Mouse (Mus musculus) left cerebral cortex, adult 11 months (tissue): Measurements from ENCODE around the gene Prox2.
"Not testable (repeated sequence)": the region's sequence is repeated elsewhere in the genome, so short reads cannot be mapped to it uniquely, and the experiment has no call there.

Experiments used
- DNase-seq: peaks from one replicate; pipeline ENCODE4 v3.0.0; 2022; ENCODE audit warnings: low spot score

Gene Prox2

DNA sequence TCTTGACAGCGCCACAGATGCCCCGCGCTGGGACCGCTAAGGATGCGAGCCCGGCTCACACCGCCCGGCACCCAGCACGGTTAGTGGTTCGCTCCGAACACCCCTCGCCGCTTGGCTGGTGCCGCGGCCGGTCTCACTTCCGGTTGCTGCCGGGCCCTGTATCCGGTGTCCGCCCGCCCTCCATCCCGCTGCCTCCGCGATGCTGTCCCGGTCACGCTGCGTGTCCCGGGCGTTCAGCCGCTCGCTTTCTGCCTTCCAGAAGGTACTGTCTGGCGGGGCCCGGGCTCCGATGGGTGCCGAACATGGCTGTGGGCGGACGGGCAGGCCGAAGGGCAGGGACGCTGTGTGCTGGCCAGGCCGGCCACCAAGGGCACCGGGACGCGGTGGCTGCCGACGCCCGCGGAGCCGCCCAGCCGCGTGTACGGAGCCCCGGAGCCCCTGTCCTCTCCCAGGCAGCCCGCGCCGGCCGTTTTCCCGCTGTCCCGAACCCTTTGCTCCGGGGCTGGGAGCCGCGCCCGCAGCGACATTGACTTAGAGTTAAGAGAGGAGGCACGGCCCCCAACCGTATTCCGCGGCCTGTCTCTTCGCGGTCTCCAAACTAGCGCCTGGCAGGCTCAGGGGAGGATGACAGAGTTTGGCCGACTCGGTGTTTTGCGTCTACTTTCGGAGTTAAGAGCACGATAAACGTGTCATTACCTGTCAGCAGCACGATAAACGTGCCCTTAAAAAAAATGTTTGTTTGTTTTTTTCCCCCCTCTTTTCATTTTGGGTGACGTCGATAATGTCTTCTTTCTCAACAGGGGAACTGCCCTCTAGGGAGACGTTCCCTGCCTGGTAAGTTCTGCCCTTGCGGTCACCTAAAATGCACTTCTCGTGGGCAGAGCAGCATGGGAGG is at the start of gene Prox2, which contains the start of gene Dlst:
Gene Prox2 (minus strand): TSS at position 62 of the 895 bp plus-strand sequence.
Gene Dlst (plus strand): TSS at position 136 of the 895 bp plus-strand sequence.
- peak; percentile 77 for DNase-seq

DNA sequence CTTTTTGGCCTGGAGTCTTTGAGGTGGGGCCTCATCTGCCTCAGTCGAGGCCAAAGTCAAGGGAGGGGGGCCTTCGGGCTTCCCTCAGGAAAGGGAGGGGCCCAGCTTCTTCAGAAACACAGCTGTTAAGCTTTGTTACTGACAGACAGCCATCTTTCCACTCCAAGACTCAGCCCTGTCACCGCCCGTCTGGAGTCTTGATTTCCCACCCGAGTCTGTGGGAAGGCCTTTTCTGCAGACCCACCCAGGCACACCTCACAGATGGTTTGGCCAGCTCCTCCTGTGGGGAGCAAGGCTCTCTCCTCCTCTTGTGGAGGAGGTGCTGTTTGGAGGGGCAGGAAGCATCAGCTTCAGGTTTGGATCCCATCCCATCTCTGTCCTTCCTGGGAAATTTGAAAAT is 49.0 kb upstream of the Prox2 start:
- DNase-seq, result no peak

DNA sequence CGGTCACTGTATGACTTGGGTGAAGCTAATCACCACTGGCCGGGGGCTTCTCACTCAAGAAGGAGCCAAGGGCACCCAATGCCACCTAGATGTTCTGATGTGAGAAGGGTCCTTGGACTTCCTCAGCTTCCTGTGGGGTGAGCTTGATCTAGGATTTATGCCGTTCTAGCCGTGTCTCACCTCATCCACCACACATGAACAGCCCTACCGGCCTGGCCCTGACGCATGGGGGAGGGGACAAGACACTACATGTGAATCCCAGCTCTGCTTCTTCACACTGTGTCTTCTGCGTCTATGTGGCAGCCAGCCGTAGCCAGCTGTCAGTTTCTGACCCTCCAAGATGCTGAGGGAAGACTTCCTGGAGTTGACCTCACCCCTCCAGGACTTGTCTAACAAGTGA is 48.2 kb upstream of the Prox2 start:
- DNase-seq, result no peak

DNA sequence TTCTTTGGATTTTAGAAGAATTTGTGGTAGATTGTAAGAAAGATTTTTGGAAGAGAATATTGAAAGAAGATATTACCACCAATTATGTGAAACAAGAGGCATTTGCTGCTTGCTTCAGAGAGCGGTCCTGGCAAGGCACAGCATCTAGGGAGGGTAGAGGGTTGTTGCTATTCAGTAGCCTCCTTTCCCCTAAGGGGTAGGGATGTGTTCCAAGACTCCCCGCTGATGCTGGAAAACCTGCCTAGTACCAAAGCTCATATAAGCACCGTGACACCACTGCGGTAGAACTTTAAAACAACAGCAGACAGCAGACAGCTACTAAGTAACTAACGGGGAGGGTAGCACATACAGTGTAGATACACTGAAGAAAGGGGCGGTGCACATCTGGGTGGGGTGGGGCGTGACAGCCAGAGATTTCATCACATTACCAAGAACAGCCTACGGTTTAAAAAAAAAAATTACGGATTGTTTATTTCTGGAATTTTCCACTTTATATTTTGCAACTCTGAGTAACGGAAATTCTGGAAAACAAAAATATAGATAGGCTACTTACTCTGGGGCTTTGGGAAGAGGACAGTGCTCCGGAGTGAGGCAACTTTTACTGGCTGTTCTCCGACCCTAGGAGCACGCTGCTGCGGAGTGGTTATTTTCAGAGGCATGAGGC is 47.4 kb upstream of the Prox2 start:
- no peak for DNase-seq

DNA sequence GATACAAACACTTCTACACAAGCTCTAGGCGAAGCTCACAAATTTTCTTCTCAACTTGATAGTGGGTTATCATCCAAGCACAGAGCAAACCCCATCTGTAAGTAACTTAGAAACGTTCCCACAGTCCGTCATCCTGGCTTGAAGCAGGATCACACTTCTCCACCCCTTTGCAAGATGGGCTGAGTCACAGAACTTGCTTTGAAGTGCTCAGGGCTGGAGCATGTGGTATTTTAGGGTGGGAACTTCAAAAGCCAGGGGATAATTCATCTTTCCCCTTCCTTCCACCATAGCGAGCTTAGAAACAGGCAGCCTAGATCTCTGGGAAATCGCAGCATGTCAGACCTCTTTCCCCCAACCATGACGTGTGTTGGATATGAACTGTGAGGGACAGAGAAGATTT is 45.8 kb upstream of the Prox2 start:
- DNase-seq, result no peak

DNA sequence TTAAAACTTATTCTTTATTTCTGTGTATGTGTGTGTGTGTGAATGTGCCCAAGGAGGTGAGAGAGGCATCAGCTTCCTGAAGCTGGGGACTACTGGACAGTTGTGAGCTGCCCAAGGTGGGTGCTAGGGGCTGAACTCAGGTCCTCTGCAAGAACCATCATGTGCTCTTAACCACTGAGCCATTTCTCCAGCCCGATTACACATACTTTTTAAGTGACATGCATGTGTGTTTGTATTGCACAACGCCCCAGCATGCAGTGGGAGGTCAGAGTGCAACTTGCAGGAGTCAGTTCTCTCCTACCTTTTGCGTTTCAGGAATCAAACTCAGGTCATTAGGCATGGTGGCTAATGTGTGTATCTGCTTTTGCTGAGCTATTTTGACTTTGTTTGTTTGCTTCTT is 42.5 kb upstream of the Prox2 start:
- no peak for DNase-seq

DNA sequence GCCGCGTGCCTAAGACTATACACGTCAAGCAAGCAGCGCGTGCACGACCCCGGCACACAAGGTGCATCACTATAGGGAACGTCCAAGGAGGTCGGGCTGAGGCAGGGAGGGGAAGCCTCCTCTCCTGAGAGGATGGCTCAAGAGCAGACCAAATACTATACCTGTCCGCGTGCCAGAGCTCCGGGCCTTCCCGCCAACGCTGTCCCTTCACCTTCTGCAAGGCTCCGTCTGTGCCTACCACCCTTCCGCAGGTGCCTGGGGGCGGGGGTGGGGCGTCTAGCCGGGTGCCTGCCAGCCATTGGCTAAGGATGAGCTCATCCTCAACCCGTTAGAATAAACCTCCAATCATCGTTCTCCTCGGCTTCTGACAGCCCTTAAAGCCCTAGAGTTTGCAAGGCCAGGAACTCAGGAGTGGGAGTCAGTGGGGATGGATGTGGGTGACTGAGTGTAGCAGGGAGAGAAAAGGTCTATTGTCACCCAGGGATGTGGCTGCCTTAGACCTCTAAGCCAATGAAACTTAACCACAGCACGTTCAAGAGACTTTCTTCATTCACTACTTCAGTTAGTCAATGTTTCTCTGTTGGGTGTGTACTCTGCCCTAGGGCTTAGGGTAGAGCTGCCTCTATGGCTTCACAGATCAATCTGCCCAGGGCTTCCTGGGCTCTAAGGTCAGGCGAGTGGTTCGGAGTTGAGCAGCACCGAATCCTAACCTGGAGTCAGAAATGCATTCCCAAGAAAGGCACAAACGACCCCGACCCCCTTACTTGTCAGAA is 40.6 kb upstream of the Prox2 start, which contains the start of gene Rps6kl1:
Gene Rps6kl1 (minus strand): TSS at position 263 of the 773 bp plus-strand sequence.
- peak; percentile 77 for DNase-seq

DNA sequence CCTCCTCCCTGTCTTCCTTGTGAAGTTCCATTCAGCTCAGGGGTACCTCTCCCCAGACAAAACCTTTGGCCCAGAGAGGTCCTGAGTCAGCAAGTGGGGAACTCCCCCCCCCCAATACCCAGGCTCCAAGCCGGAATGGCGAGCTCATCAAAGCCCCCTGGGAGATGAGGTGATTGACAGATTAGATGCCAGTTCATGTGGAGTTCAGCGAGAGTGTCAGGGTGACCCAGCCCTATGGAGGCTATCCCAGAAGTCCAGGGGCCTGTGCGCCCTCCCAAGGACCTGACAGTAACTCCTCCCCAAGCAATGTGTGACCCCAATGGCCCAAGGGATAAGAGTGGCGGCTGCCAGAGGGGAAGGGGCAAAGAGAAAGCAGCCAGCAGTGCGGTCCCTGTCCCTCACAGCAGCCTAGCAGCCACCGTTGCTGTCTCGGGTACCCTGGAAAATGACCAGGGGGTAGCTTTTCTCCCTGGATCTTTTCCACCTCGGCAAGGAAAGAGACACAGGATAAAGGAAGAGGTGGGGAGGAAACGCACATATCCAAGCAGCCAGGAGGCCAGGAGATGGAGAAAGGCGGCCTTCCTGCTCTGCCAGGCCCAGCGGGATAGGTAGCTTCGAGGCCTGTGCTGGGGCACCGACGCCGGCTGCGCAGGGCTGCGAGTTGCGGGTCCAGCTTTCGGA is 39.9 kb upstream of the Prox2 start:
- DNase-seq, result no peak

DNA sequence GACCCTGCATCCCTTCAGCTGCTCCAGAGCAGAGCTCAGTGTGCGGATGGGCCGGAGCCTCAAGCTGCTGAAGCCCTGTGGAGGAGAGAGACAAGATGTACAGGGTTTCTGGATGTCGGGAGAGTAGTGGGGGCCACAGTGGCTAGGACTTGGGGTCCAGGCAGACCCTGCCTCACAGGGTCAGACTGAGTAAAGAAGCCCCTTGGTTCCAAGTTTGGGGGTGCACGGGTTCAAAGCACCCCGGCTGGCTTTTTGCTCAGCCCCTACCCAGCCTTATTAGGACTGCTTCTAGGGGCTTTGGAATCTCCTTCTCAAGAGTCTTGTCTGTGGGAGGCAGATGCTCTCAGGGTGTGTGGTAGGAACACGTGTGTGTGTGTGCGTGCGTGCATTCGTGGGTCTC is 36.3 kb upstream of the Prox2 start:
- DNase-seq, result no peak

DNA sequence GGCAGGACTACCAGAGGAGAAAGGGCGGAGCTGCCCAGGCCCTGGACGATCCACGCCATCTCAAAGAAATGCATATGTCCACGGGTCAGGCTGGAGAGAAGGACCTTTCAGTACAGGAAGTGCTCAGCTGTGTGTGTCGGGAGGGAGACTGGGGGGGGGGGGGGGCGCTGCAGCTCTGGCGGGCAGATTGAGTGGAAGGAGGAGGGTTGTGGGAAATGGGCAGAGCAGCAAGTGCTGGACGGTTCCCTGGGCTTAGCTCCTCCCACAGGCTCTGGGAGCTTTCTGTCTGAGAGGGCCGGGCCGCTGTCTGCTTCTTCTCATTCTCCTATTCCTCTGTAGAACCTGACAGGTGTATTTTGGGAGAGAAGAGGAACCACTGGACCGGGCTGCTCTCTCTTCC is 35.8 kb upstream of the Prox2 start:
- no peak for DNase-seq

DNA sequence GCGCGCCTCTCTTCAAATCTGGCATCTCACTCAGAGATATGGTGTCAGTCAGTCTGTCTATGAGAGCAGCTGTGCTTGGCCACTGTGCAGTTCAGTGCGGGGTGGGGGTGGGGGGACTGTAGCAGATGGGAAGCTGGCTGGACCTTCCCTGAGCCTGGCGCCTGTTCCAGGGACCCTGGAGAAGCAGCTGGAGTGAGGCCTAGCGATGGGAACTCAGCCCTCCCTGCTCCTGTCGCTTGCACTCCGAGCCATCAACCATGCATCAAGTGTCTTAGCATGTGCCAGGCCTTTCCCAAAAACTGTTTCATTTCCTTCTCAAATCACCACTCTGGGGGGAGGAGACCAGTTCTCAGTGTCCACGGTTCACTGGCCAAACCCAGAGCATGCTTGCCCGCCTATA is 35.1 kb upstream of the Prox2 start:
- no peak for DNase-seq

DNA sequence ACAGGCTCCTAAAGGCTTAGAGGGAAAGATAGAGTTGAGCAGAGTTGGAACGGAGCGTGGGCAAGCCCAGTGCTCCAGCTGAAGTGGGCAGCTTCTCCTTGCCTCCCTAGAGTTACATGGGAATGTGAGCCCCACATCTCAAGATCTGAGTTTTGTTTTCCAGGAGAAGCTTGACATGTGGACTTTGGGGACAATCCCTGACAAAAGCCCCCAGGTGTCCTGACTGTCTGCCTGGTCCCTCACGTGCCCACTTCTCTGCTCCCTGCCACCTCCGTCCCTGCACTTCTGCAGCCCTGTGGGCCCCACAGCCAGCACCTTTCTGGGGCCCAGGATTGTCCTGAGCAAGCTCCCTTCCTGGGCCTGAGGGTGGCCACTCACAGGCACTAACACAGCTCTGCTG is 34.3 kb upstream of the Prox2 start:
- DNase-seq, result no peak

DNA sequence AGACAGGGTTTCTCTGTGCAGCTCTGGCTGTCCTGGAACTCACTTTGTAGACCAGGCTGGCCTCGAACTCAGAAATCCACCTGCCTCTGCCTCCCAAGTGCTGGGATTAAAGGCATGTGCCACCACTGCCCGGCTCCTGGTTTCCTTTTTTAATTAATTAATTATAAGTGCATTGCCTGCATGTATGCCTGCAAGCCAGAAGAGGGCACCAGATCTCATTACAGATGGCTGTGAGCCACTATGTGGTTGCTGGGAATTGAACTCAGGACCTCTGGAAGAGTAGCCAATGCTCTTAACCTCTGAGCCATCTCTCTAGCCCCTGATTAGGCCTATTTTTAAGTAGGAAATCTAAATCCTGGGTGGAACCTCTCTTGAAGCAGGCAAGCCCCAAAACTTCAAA is 33.7 kb upstream of the Prox2 start:
- DNase-seq, result not testable (repeated sequence)

DNA sequence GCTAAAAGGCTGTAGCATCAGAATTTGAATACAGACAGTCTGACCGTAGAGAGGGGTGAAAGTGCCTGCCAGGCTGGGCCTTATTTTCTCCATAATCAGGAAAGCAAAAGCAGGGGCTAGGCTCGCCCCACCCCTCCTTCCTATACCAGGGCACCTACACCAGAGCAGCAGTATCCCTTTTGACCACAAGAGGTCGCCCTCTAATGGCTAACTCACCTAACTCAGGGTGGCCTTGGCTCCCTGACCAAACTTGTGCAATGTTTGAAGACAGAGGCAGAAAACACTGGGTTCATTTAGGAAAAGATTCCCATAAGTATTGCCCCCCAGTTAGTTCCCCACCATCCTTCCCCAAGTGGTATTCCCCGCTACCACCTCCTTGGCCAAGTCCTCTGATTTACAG is 32.2 kb upstream of the Prox2 start:
- peak; percentile 65 for DNase-seq

DNA sequence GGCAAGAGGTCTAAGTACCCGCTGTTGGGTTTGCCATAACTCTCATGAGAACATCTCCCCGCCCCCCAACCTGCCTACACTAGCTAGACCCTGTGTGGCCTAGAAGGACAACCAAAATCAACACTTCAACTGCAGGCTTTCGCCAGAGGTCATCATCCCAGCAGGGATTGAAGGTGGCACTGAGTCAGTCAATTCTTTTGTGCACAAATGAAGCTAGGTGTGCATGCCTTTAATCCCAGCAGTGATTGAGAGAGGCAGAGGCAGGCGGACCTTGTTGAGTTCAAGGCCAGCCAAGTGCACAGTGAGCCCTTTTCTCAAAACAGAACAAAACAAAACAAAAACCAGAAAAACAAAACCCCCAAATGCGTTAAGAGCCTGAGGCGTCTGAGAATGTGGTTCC is 30.5 kb upstream of the Prox2 start:
- no peak for DNase-seq

DNA sequence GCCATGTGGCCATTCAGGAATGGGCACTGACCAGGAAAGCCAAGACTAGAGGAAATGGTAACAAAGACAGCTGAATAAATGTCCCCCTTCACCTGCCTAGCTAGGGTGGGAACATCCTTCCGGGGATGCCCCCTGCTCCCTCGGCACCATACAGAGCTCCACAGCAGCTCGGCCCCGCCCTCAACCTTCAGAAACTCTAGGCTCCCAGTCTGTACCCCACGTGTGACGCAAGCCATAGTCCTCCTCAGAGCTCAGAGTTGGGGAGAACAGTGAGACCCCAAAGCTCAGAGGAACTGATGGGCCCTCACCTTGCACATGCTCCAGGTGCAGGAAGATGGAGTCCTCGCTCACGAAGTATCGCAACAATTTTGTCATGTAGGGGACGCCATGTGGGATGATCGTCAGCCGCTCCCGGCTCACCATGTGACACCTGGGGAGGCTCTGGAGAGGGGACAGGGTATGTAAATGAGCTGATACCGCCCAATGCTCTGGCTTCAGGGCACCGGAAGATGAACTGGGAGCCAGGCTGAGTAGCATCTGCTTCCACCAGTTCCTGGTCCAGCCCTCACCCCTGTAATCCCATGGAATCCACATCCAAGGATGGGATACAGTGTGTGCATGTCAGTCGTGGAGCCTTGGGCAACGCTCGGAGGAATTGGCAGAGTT is 29.6 kb upstream of the Prox2 start:
- no peak for DNase-seq

DNA sequence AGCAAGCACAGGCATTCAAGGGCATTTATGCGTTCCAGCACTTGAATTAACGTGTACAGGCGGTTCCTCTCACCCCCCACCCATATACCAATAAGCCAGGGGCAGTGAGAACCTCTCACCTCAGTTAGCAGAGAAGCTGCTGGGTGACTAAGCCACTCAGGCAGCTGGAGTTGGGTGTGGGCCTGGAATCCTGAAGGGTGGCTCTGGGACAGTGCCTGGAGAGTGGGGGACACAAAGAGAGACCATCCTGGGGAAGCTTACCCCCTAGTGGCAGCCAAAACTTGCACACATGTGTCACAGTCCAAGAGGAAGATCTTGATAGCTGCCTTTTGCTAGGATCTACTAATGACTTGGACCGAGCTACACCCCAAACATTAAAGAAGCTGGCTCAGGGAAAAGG is 26.1 kb upstream of the Prox2 start:
- no peak for DNase-seq

DNA sequence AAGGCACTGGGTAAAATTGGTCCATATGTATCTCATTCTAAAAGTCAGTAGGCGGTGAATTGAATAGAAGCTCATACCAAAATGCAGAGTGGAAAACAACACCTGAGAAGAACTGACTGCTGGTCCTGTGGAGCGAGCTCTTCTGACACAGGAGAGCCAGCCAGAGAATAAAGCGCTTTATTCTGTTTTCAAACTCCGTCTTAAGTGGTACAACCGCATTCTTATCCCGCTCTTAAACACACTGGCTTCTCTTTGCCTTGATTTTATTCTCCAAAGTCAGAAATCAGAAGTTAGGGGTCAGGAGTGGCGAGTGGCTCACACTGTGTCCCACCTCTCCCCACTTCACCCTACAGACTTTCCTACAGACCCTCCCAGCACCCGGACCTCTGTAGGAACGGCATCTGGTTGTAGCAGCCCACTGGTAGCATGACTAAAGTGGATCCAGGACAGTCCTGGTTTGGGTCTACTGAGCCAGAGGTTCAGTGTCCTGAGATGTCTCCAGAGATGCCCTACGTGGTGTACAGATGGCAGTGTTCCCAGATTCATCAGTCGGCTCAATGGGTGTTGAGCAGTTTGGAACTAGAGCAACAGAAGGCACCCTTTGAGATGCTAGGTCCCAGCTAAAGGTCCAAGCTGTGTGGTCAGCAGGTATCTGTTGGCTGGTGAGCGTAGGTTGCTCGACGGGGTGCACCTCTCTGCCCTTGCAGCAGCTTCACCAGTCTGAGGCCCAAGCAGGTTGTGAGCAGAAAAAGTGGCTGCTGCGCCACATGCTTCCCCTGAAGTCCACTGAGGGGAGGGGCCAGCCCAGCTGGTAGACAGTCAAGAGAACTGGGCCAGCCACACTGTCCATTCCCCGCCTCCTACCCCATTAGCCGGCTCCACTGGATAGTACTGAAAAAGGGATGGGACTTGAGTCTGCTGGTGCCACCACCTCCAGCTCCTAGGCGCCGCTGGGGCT is 25.2 kb upstream of the Prox2 start:
- DNase-seq, result no peak

DNA sequence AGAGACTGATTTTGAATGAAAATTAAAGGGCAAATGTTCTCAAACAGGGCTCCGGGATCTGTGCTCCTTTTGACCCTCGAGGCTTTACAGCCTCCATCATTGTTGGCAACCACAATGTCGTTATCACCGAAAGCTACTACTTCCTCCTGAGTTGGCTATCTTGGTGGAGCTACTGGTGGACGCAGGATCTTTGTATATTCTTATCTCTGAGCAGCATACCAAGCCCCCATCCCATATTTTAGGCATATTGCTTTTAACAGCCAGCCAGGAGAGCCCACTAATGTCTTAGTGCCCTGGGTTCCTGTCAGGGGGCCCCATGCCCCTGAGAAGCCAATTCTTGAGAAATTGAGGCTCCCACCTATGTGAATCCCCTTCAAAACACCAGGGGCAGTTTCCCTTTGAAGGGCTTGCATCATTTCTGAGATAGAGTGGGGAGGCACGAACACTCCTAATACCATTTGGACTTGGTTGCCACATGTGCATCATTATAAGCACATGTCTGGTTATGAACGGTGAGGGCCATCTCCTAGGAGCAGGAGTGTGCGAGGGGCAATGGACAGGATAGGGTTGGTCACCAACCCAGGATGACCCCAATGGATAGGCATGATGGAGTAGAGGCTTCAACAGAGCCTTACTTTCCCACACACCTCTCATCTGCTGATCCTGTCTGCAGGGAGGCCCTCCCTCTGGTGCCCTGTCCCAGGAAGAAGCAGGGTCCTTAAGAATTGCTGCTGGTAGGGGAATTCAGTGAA is 23.7 kb upstream of the Prox2 start:
- DNase-seq, result no peak

DNA sequence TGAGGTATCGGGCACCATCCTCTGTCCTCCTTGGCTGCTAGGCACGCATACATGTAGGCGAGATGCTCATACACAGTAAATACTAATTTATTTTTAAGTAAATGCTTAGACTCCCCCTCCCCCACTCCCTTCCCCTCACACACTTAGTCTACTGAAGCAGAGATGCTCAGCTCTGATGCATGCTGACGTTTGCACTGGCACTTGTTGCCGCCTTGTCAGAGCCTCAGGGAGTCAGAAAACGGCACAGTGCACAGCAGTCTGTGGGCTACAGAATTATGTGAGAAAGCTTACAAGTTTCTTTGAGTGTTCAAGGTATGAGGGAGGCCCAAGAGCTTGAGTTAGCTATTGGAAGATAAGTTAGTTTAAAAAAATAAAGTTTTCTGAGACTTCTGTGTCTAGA is 20.8 kb upstream of the Prox2 start:
- DNase-seq, result no peak
